Mouse (Mus musculus) kidney, adult 2 months (tissue): Measurements from ENCODE around the gene Gpsm1. TPM values are rescaled to one million over a fixed set of nuclear protein-coding genes. Genes with fewer than 3 reads are reported as not detected.
A peak's percentile ranks its signal among the peaks of the same experiment; 100 is the strongest.

ENCODE experiments used
- DNase-seq: peaks from one replicate; pipeline ENCODE4 v3.0.0; 2021
- H3K27ac ChIP-seq: fragments of 200-500 bp; 2 replicates; pipeline ENCODE4 v1.5.1; 2012; ENCODE audit warnings: low read depth, low read length, control low read depth, inconsistent platforms; ENCODE audit not compliant: insufficient read depth
- H3K27me3 ChIP-seq: fragments of 200-500 bp; replicated peaks from 2 replicates; pipeline ENCODE4 v1.6.1; 2012; ENCODE audit warnings: mild to moderate bottlenecking, moderate library complexity, low read length, inconsistent platforms; ENCODE audit not compliant: control insufficient read depth, insufficient read depth
- H3K36me3 ChIP-seq: fragments of 200-500 bp; 2 replicates; pipeline ENCODE4 v1.6.1; 2012; ENCODE audit warnings: mild to moderate bottlenecking, moderate library complexity, low read length, inconsistent platforms; ENCODE audit not compliant: control insufficient read depth, insufficient read depth
- H3K4me1 ChIP-seq: fragments of 200-500 bp; 2 replicates; pipeline ENCODE4 v1.6.1; 2011; ENCODE audit warnings: low read length; ENCODE audit not compliant: control insufficient read depth, insufficient read depth
- H3K4me3 ChIP-seq: fragments of 200-500 bp; 2 replicates; pipeline ENCODE4 v1.5.1; 2011; ENCODE audit warnings: mild to moderate bottlenecking, low read depth, low read length, control low read depth; ENCODE audit not compliant: insufficient read depth
- CTCF ChIP-seq: fragments of 200-500 bp; conservative IDR thresholded peaks from 2 replicates; pipeline ENCODE4 v1.5.1; 2011; ENCODE audit warnings: low read depth, mild to moderate bottlenecking, control low read depth, low read length, moderate library complexity, mixed read lengths; ENCODE audit not compliant: insufficient read depth, insufficient read length
- POLR2A ChIP-seq: fragments of 200-500 bp; IDR thresholded peaks from one replicate; pipeline ENCODE4 v1.6.1; 2011; ENCODE audit warnings: low read depth, low read length, control low read depth
- WGBS: fragments of 180-500 bp; shearing (Covaris S2); methylation state at CpG from one replicate; pipeline ENCODE4 v1.1.7; 2018; 5-methylcytosine and 5-hydroxymethylcytosine counted together
- polyA plus RNA-seq: library from polyadenylated mRNA; depleted of rRNA; stranded (reverse); fragments of >200 nt; gene quantifications from 2 replicates; pipeline ENCODE4 v1.2.3, GENCODE M21; 2012

Gpsm1 gene
- polyA plus RNA-seq, 1 experiment, result 9.3 TPM

GRCm38 (mm10) chr2:26327852-26328251 lies 12.5 kb downstream of the Gpsm1 start:
- no peaks in the 10 kb centered on the region for H3K36me3 ChIP-seq

GRCm38 (mm10) chr2:26329402-26329801 lies 14.1 kb downstream of the Gpsm1 start:
- no peak for TF ChIP-seq CTCF
- TF ChIP-seq POLR2A, result no peak
- no peak overlapping the region for H3K4me3 ChIP-seq
- no peaks in the 10 kb centered on the region for H3K36me3 ChIP-seq
- no peaks in the 10 kb centered on the region for H3K27me3 ChIP-seq
- no peak for DNase-seq
- no peaks in the 10 kb centered on the region for H3K4me1 ChIP-seq
- 69% methylated on average over 8 of the region's 8 CpGs for WGBS
- no peak overlapping the region for H3K27ac ChIP-seq

More at GRCm38 (mm10) chr2:26327852-26328251, 12.5 kb downstream of the Gpsm1 start:
- DNase-seq, result peak; percentile 37
- no peak for TF ChIP-seq CTCF
- TF ChIP-seq POLR2A, result no peak
- Histone ChIP-seq H3K27ac (no peak overlapping the region), H3K4me1 (no peaks in the 10 kb centered on the region), H3K4me3 (no peak overlapping the region), H3K27me3 (no peaks in the 10 kb centered on the region)
- 84% methylated on average over 4 of the region's 4 CpGs for WGBS

DNA sequence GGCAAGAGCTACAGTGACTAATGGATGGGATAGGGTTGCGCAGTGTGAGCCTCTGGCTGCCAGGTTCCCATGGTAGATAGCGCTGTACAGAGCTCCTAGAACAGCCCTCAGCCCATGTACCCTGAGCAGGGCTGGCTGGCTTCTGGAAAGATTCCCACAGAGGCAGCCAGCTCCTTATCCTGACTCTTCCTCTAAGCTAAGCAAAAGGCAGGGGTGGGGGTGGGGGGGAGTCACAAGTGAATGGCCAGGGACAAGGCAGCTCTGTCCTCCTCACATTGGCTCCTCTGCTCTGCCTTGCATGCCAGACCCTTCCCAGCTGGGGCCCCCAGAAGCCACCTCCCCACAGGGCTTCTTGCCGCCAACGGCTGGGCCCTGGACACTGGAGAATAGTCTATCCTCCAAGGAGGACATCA lies 14.7 kb downstream of the Gpsm1 start:
- Histone ChIP-seq H3K4me3 (no peak overlapping the region), H3K36me3 (no peaks in the 10 kb centered on the region), H3K27ac (no peak overlapping the region), H3K27me3 (no peaks in the 10 kb centered on the region), H3K4me1 (no peaks in the 10 kb centered on the region)
- no peak for DNase-seq
- WGBS, result 93% methylated on average over 4 of the region's 4 CpGs
- TF ChIP-seq CTCF (no peak), POLR2A (no peak)

- 77% methylated on average over 6 of the region's 6 CpGs for WGBS
- TF ChIP-seq CTCF (no peak), POLR2A (no peak)
- Histone ChIP-seq H3K4me1 (no peaks in the 10 kb centered on the region), H3K36me3 (no peaks in the 10 kb centered on the region), H3K27me3 (no peaks in the 10 kb centered on the region), H3K4me3 (no peak overlapping the region), H3K27ac (no peak overlapping the region)
- no peak for DNase-seq
Measured at GRCm38 (mm10) chr2:26330702-26331101, 15.4 kb downstream of the Gpsm1 start.

DNA sequence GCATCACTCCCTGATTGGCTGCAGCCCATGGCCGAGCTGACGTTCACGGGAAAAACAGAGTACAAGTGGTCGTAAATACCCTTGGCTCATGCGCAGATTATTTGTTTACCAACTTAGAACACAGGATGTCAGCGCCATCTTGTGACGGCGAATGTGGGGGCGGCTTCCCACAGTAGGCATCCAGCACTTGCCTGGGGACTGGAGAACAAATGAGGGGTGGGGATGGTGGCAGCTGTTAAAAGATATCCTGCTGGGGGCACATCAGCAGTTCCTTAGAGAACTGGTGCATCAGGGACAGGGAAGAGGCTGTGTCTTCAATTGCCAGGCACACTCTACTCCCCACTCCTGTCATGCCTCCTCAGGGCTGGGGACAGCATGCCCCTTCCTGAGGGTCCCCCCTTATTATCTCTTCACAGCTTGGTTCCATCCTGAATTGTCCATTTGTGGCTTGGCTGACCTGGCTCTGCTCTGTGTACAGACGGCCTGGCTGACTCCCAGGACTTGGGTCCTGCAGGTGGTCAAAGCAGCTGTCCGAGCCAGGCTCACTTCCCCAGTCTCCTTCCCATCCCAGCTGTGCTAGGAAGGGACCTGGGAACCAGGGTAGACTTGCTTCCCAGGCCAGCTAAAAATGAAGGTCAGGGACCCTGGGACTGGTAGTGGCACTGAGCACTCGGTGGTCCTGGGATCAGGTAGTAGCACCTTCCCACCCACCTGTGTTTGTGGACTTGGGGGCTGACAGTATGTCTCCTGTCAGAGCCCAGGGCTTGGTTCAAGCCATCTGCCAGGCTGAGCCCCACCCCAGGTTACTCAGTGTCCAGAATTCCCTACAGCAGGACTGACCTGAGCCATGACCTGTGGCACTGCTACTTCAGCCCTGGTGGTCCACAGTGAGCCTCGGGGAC lies 23.2 kb downstream of the Gpsm1 start:
- TF ChIP-seq POLR2A (no peak), CTCF (no peak)
- Histone ChIP-seq H3K4me3 (no peak overlapping the region), H3K27ac (no peak overlapping the region), H3K4me1 (no peaks in the 10 kb centered on the region; the same call in none of the 2 replicates), H3K27me3 (no peaks in the 10 kb centered on the region), H3K36me3 (no peaks in the 10 kb centered on the region)
- 84% methylated on average over 9 of the region's 13 CpGs for WGBS
- no peak for DNase-seq

- 59% methylated on average over 5 of the region's 5 CpGs for WGBS
- DNase-seq, result peak; percentile 57
- H3K4me1 ChIP-seq, result no peaks in the 10 kb centered on the region; the same call in none of the 2 replicates
- no peaks in the 10 kb centered on the region for H3K27me3 ChIP-seq
- no peak overlapping the region for H3K27ac ChIP-seq
- TF ChIP-seq POLR2A, result no peak
- TF ChIP-seq CTCF, result no peak
- no peaks in the 10 kb centered on the region for H3K36me3 ChIP-seq
- H3K4me3 ChIP-seq, result no peak overlapping the region
Measured at GRCm38 (mm10) chr2:26339204-26339551, 23.9 kb downstream of the Gpsm1 start.

DNA sequence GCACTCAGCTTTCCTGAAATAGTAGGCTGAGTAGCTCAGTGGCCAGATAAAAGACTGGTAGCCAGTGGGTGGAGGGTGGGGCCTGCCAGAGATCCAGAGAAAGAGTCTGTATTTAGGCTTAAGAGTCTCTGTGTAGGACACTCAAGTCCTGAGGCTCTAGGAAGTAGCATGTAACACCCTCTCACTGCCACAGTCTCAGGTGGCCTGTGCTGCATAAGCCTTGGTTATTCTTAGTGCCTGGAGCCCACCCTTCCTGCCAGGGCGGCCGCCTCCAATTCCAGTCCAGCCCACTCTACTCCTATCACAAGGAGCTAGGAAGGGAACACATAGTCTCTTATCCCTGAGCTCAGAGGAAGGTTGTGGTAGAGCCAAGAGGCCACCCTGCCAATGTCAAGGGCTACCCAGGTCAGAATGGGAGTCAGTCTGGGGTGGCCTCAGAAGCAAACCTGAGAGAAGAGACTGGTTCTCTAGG lies 26.2 kb downstream of the Gpsm1 start:
- TF ChIP-seq POLR2A (no peak), CTCF (no peak)
- H3K4me3 ChIP-seq, result no peak overlapping the region
- no peaks in the 10 kb centered on the region; the same call in none of the 2 replicates for H3K4me1 ChIP-seq
- no peaks in the 10 kb centered on the region for H3K27me3 ChIP-seq
- 74% methylated on average over 2 of the region's 2 CpGs for WGBS
- peak overlapping the region; percentile 84 for H3K27ac ChIP-seq
- peak; percentile 59 for DNase-seq
- H3K36me3 ChIP-seq, result no peaks in the 10 kb centered on the region
